Mouse (Mus musculus): ENCODE data around the gene Taf10.

DNA sequence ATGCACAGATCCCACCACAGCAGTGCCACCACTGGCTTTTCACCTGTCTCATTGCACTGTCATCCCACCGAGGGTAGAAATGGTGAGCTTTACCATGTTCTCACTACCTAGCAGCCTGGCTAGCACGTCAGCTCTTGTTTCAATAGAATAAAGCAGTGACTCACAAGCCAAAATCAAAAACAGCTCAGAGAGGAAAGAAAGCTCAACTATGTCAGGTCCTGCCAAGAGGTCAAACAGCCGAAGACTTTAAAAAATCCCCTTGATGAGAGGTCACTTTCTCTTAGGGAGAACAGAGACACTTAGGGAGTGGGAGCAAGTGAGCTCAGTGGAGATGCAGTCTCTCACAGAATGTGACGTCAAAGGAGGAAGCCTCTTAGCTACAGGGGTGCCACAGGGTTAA is 39.7 kb upstream of the Taf10 start:
- no peak for TF ChIP-seq CTCF (IDR thresholded peaks at IDR 0.05)
- no peak for TF ChIP-seq EP300 (IDR thresholded peaks at IDR 0.05; ENCODE audit: insufficient read depth, low read depth, low read length)
